Mouse (Mus musculus) bone marrow macrophage, adult 2 months (primary cell): ENCODE results near the gene Rnf31. TPM values are rescaled to one million over a fixed set of nuclear protein-coding genes. Genes with fewer than 3 reads are reported as not detected.

Source experiments
- H3K27ac ChIP-seq: 2 replicates; pipeline ENCODE4 v1.5.1; 2012; ENCODE audit warnings: low read depth, low read length; ENCODE audit not compliant: insufficient read depth
- H3K4me1 ChIP-seq: 2 replicates; pipeline ENCODE4 v1.6.1; 2012; ENCODE audit warnings: low read length; ENCODE audit not compliant: control insufficient read depth, insufficient read depth
- H3K4me3 ChIP-seq: 2 replicates; pipeline ENCODE4 v1.5.1; 2012; ENCODE audit warnings: mild to moderate bottlenecking, low read length, moderate library complexity; ENCODE audit not compliant: insufficient read depth
- CTCF ChIP-seq: IDR thresholded peaks from 2 replicates; pipeline ENCODE4 v1.5.1; 2012; ENCODE audit warnings: low read depth, mild to moderate bottlenecking, low read length, moderate library complexity
- POLR2A ChIP-seq: IDR thresholded peaks from 2 replicates; pipeline ENCODE4 v1.6.1; 2012; ENCODE audit warnings: mild to moderate bottlenecking, low read depth, low read length, borderline replicate concordance
- polyA plus RNA-seq: library from polyadenylated mRNA; stranded (reverse); fragments of >200 nt; gene quantifications from 2 replicates; pipeline ENCODE4 v1.2.4, GENCODE M21; 2012; ENCODE audit not compliant: missing spikeins, insufficient read depth, insufficient read length

The Rnf31 gene
- polyA plus RNA-seq, 1 experiment = 38.5 TPM

DNA sequence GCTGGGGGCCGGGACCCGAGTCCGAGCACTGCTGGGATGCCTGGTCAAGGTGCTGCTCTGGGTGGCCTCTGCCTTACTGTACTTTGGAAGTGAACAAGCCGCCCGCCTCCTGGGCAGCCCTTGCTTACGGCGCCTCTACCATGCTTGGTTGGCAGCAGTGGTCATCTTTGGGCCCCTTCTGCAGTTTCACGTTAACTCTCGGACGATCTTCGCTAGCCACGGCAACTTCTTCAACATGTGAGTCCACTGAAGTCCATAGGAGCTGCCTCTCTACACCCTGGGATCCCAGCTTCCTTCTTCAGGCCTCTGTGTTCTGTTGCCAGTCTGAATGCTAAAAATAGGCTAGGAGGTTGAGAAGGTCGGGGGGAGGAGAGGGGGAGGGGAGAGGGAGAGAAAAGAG lies 15.8 kb upstream of the Rnf31 start:
- Histone ChIP-seq H3K27ac (no peak overlapping the region), H3K4me1 (peaks cover 12% of the 10 kb centered on the region), H3K4me3 (no peak overlapping the region)
- no peak for TF ChIP-seq CTCF
- no peak for TF ChIP-seq POLR2A

DNA sequence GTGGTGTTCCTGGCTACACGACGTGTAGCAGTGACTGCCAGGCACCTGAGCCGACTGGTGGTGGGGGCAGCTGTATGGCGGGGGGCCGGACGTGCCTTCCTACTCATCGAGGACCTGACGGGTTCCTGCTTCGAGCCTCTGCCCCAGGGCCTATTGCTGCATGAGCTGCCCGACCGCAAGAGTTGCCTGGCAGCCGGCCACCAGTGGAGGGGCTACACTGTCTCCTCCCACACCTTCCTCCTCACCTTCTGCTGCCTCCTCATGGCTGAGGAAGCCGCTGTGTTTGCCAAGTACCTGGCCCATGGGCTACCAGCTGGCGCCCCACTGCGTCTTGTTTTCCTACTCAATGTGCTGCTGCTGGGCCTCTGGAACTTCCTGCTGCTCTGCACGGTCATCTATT lies 15.1 kb upstream of the Rnf31 start:
- no peak for TF ChIP-seq POLR2A
- TF ChIP-seq CTCF = no peak
- Histone ChIP-seq H3K4me1 (peaks cover 12% of the 10 kb centered on the region), H3K27ac (no peak overlapping the region), H3K4me3 (no peak overlapping the region)

DNA sequence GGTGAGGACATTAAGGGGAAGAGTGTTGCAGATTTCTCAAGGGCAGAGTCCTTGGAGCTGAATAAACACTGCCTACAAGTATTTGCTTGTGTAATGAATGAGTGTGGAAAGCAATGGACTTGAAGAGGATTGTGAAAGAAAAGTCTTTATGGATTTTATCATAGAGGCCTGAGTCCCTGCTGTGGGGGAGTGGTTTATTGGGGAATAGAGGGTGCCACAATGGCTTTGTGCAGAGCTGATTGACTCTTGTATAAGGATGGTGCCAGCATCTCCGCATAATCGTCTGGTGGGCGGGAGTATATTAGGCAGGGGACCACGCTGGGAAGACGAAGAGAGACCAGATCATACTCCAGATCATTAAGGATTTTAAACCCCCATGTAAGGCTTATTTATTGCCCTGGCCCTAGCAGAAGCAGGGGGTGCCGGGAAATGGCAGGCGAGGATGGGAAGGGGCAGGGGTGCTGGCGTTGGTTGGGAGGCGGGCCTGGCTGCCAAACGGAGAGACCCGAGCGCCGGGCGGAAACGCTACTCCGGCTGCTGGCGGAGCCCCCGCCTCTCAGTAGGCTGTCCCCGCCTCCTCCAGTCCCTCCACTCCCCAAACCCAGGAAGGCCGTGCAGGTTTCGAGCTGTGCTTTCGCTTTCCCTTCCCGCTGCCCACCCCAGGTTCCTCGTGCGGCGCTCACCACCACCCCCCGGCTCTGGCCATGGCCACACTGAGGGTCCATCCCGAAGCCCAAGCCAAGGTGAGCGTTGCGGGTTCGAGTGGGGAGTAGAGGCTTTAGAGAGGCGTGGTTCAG lies 13.4 kb upstream of the Rnf31 start, which contains the start of gene Psme1:
Gene Psme1, plus strand, starts transcription at position 253 of the 797 bp plus-strand sequence.
- Histone ChIP-seq H3K4me1 (peaks cover 12% of the 10 kb centered on the region), H3K27ac (peak within 1 kb of the TSS; percentile 70), H3K4me3 (peak within 1 kb of the TSS; percentile 98)
- no peak for TF ChIP-seq POLR2A
- no peak for TF ChIP-seq CTCF

DNA sequence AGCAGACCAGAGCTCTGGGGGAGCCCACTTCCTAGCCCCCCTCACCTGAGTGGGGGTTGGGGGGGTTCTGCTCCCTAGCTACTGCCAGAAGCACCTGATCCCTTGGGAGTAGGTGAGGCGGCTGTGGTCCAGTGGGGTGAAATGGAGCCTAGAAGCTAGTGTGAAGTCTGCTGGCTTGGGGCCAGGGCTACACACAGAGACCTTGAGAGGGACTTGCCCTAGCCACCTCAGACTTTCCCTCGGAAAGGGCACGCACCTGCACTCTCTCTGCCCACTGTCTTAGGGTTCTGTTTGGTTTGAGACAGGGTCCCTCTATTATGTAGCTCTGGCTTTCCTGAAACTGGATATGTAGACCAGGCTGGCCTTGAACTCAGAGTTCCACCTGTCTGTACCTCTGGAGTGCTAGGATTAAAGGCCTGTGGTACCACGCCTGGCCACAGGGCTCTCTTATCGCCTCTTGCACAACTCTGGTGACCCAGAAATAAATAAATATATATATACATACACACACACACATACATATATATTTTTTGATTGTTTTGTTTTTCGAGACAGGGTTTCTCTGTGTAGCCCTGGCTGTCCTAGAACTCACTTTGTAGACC lies 12.7 kb upstream of the Rnf31 start:
- peak overlapping the region; percentile 70 for H3K27ac ChIP-seq
- peaks cover 12% of the 10 kb centered on the region for H3K4me1 ChIP-seq
- H3K4me3 ChIP-seq = peak overlapping the region; percentile 98
- TF ChIP-seq CTCF (no peak), POLR2A (no peak)

DNA sequence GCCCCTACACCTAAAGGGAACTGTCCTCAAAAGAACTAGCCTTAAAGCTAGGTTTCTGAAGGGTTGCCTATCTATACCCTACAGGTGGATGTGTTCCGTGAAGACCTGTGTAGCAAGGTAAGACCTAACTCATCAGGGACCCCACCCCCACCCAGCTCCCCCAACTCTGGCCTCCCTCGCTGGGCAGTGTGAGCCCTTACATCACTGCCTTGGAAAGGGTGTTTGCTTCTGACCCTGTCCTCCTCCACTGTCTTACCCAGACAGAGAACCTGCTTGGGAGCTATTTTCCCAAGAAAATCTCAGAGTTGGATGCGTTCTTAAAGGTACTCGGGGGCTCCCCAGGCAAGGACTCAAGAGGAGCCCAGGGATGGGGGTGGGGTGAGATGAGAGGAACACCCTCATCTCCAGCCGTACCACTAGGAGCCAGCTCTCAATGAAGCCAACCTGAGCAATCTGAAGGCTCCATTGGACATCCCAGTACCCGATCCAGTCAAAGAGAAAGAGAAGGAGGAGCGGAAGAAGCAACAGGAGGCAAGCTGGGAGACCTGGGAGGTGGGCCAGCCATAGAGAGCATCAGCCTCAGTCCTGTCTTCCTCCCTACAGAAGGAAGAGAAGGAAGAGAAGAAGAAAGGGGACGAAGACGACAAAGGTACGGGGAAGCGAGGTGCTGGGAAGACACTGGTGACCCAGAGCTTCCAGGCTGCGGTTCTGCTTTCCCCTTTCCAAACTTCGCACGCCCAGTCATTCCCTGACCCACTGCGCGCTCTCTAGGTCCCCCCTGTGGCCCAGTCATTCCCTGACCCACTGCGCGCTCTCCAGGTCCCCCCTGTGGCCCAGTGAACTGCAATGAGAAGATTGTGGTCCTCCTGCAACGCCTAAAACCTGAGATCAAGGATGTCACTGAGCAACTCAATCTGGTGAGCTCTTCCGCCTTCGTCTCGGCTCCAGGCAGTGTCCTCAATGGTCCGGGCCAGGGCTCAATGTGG lies 11.7 kb upstream of the Rnf31 start:
- H3K4me3 ChIP-seq = no peak overlapping the region
- H3K4me1 ChIP-seq = peaks cover 18% of the 10 kb centered on the region
- TF ChIP-seq POLR2A (no peak), CTCF (no peak)
- no peak overlapping the region for H3K27ac ChIP-seq

DNA sequence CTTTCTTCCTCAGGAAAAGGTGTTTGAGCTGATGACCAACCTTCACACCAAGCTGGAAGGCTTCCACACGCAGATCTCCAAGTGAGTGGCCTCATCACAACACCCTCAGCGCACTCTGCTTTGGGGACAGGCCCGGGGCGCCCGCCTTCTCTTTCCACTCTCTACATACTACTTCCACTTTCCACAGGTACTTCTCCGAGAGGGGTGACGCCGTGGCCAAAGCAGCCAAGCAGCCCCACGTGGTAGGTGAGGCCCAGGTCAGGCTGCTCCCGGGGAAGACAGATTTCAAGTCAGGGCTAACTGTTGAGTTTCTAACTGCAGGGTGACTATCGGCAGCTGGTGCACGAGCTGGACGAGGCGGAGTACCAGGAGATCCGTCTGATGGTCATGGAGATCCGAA lies 10.8 kb upstream of the Rnf31 start:
- TF ChIP-seq POLR2A = no peak
- TF ChIP-seq CTCF = no peak
- Histone ChIP-seq H3K4me3 (no peak overlapping the region), H3K27ac (no peak overlapping the region), H3K4me1 (peaks cover 21% of the 10 kb centered on the region)

DNA sequence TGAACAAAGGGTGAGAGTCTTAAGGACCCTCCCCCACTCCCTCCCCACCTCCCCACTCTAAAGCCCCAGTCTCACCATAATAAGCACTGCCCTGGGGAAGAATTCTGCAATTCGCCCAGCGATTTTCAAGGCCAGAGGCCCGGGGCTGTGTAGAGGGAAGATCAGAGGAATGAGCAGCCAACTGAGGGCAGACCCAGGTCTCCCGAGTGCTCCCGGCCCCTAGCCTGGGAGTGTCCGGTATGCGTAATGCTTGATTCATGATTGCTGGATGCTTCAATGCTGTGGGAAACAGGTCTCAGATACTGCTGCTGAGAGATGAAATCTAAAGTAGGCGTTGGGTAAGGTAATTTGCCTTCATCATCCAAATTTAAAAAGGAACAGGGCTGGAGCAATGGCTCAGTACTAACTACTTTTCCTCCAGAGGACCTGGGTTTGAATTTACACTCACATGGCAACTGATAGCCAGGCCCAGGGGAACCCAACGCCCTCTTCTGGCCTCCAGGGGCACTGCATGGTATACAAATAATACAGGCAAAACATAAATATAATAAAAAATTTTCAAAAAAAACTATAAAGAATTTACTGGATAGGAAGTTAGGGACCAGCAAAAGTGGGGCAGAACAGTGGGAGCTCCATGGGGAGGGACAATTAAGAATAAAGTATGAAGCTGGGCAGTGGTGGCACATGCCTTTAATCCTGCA lies 9.4 kb upstream of the Rnf31 start:
- TF ChIP-seq CTCF (peak; percentile 56), POLR2A (no peak)
- H3K4me3 ChIP-seq = no peak overlapping the region
- H3K27ac ChIP-seq = no peak overlapping the region
- peaks cover 24% of the 10 kb centered on the region for H3K4me1 ChIP-seq

DNA sequence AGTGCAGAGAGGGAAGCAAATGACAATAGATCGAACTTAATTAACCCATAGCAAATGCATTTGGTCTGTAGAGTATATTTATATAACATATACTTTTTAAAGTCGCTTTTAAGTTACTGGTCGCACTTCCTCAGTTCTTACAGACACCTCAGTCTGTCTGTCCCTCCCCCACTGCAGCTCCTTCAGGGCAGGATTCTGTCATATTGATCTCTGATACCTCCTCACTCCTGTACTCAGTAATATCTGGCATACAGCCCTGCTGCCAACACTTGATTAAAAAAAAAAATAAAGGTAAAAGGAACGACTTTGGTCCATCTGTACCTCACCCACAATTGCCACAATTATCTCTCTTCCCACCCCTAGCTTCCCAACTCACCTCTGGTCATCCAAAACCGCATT lies 7.2 kb upstream of the Rnf31 start:
- H3K4me1 ChIP-seq = peaks cover 20% of the 10 kb centered on the region
- no peak for TF ChIP-seq POLR2A
- H3K4me3 ChIP-seq = peak overlapping the region; percentile 79
- H3K27ac ChIP-seq = no peak overlapping the region
